Mouse (Mus musculus): ENCODE measurements around the gene Olfr728. TPM values are rescaled to one million over a fixed set of nuclear protein-coding genes. Genes with fewer than 3 reads are reported as not detected.

Gene Olfr728
- polyA plus RNA-seq (2011; ENCODE audit: insufficient read length, low read depth, missing spikeins): not detected in 2 replicates

DNA sequence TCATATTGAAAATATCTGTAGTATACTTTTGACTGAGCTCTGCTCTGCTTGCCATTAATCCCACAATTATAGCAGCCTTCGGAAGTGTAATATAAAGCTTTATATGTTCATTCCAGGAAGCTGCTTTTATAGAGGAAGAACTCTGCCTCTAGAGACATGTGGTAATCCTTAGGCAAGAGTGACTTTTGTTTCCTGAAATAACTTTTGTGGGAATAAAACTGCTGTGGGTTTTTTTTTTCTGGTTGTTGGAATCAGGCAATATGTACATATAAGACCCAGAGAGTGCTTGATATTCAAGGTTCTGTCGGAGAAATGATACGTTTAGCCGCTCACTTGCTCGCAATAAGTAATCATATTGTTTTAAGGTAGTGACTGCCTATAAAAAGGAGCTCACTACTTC lies at the start of gene Olfr728:
Olfr728 (minus strand) TSS at position 101 of the 400 bp plus-strand sequence.
- Histone ChIP-seq H3K27ac (ENCODE audit: insufficient read depth, low read length) (no peak within 1 kb of the TSS), H3K4me1 (ENCODE audit: control insufficient read depth, insufficient read depth, low read length) (no peaks in the 10 kb centered on the region), H3K4me3 (ENCODE audit: insufficient read depth, low read length) (no peak within 1 kb of the TSS)
- TF ChIP-seq POLR2A (IDR thresholded peaks at IDR 0.05; ENCODE audit: low read depth, low read length): no peak
- no peak for TF ChIP-seq CTCF (IDR thresholded peaks at IDR 0.05; ENCODE audit: borderline replicate concordance, insufficient read depth, low read length)

DNA sequence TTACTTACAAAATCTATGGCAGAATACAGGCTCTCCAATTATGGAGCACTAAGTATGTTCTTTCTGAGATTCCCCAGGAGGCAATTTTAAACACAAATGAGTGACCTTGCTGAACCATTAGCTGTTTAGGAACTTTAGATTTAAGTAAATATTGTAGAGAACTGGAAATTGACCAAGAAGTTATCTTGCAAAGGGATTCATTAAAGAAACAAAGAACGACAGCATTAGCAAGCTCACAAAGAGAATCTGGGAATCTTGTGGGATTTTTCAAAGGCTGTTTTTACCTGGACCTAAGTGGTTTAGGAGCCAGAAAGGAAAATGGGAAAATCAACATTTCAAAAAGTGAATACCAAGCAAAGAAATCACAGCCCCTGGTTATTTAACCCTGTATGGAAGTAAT lies 45.6 kb upstream of the Olfr728 start, which contains the start of gene Olfr730:
Olfr730 (minus strand) TSS at position 101 of the 400 bp plus-strand sequence.
- Histone ChIP-seq H3K4me3 (ENCODE audit: insufficient read depth, low read length) (no peak within 1 kb of the TSS), H3K27ac (ENCODE audit: insufficient read depth, low read length) (no peak within 1 kb of the TSS), H3K4me1 (ENCODE audit: control insufficient read depth, insufficient read depth, low read length) (no peaks in the 10 kb centered on the region)
- TF ChIP-seq POLR2A (IDR thresholded peaks at IDR 0.05; ENCODE audit: low read depth, low read length) (no peak), CTCF (IDR thresholded peaks at IDR 0.05; ENCODE audit: borderline replicate concordance, insufficient read depth, low read length) (no peak)

DNA sequence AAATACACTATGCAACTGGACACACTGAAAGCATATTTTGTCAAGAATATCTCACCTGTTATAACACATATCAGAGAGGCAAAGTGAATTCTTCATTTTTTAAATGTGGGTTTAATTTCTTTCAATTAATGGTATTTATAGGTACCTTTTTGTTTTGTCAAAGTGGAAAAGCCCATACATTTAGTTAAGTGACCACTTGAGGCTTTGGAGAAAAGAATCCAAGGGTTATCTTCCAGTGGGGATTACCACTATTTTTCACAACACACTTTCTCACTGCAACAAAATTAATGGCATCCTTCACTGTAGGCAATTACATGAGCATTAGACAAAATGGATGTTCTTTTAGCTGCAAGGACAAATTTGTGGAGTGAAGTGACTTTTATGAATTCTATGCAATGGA lies 10.3 kb upstream of the Olfr728 start, which contains the start of gene Olfr729:
Olfr729 (minus strand) TSS at position 101 of the 400 bp plus-strand sequence.
- Histone ChIP-seq H3K4me1 (ENCODE audit: control insufficient read depth, insufficient read depth, low read length) (no peaks in the 10 kb centered on the region), H3K27ac (ENCODE audit: insufficient read depth, low read length) (no peak within 1 kb of the TSS), H3K4me3 (ENCODE audit: insufficient read depth, low read length) (no peak within 1 kb of the TSS)
- no peak for TF ChIP-seq POLR2A (IDR thresholded peaks at IDR 0.05; ENCODE audit: low read depth, low read length)
- TF ChIP-seq CTCF (IDR thresholded peaks at IDR 0.05; ENCODE audit: borderline replicate concordance, insufficient read depth, low read length): no peak

DNA sequence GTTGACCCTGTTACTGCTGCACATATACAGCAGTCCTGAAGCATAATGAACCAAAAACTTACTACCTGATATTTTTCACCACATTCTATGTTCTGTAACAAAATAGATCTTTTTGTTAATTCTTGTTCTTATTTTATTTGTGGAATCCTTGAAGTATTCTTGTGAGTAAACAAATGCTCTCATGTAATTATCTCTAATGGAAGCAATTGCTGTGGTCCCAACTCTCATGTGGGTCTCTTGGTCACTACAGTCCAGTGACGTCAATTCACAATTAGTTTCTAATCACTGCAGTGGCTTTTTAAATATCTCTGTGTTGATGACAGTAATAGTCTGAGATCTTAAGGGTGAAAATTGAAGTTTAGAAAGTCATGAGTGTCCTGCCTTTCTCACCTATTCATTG lies 19.6 kb downstream of the Olfr728 start, which contains the start of gene Olfr727:
Olfr727 (plus strand) TSS at position 301 of the 400 bp plus-strand sequence.
- H3K4me1 ChIP-seq (ENCODE audit: control insufficient read depth, insufficient read depth, low read length): no peaks in the 10 kb centered on the region
- TF ChIP-seq CTCF (IDR thresholded peaks at IDR 0.05; ENCODE audit: borderline replicate concordance, insufficient read depth, low read length) (no peak), POLR2A (IDR thresholded peaks at IDR 0.05; ENCODE audit: low read depth, low read length) (no peak)
- no peak within 1 kb of the TSS for H3K4me3 ChIP-seq (ENCODE audit: insufficient read depth, low read length)
- H3K27ac ChIP-seq (ENCODE audit: insufficient read depth, low read length): no peak within 1 kb of the TSS

DNA sequence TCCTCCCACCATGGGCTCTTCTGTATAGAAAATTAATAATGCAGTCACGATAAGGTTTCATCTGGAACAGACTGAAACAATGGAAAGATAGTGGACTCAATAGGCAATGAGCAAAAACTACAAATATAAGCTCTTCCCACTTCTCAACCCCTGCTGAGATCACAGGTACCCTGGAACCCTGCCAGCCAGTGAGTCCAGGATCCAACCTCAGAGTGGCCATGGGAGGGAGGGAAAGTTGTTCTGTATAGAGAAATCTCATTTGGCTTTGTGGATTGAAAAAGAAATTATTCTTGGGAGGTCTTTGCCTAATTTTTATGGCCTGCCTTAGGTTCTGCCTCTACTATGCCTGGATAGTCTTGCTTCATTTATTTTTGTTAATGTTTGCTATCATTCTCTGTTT lies 51.6 kb downstream of the Olfr728 start, which contains the start of gene Olfr726:
Olfr726 (minus strand) TSS at position 101 of the 400 bp plus-strand sequence.
- no peak within 1 kb of the TSS for H3K4me3 ChIP-seq (ENCODE audit: insufficient read depth, low read length)
- H3K4me1 ChIP-seq (ENCODE audit: control insufficient read depth, insufficient read depth, low read length): no peaks in the 10 kb centered on the region
- TF ChIP-seq POLR2A (IDR thresholded peaks at IDR 0.05; ENCODE audit: low read depth, low read length): no peak
- no peak for TF ChIP-seq CTCF (IDR thresholded peaks at IDR 0.05; ENCODE audit: borderline replicate concordance, insufficient read depth, low read length)
- H3K27ac ChIP-seq (ENCODE audit: insufficient read depth, low read length): no peak within 1 kb of the TSS

Other genes with a start within 250 kb of the Olfr728 start
- not detected in 2 replicates for gene Olfr722, start 240.7 kb downstream of the Olfr728 start, polyA plus RNA-seq (2011; ENCODE audit: insufficient read length, low read depth, missing spikeins)
- not detected in 2 replicates for gene Olfr723, start 210.9 kb downstream of the Olfr728 start, polyA plus RNA-seq (2011; ENCODE audit: insufficient read length, low read depth, missing spikeins)
- gene Olfr724, start 179.4 kb downstream of the Olfr728 start, polyA plus RNA-seq (2011; ENCODE audit: insufficient read length, low read depth, missing spikeins): not detected in 2 replicates
- gene Olfr725, start 102.3 kb downstream of the Olfr728 start, polyA plus RNA-seq (2011; ENCODE audit: insufficient read length, low read depth, missing spikeins): not detected in 2 replicates
- gene Olfr726, start 51.7 kb downstream of the Olfr728 start, polyA plus RNA-seq (2011; ENCODE audit: insufficient read length, low read depth, missing spikeins): not detected in 2 replicates
- not detected in 2 replicates for gene Olfr727, start 19.5 kb downstream of the Olfr728 start, polyA plus RNA-seq (2011; ENCODE audit: insufficient read length, low read depth, missing spikeins)
- gene Olfr729, start 10.2 kb upstream of the Olfr728 start, polyA plus RNA-seq (2011; ENCODE audit: insufficient read length, low read depth, missing spikeins): 0.16 TPM in 1 of 2 replicates, not detected in the other
- gene Olfr730, start 45.5 kb upstream of the Olfr728 start, polyA plus RNA-seq (2011; ENCODE audit: insufficient read length, low read depth, missing spikeins): not detected in 2 replicates
- not detected in 2 replicates for gene Olfr731, start 99.2 kb upstream of the Olfr728 start, polyA plus RNA-seq (2011; ENCODE audit: insufficient read length, low read depth, missing spikeins)
- gene Olfr732, start 141.5 kb upstream of the Olfr728 start, polyA plus RNA-seq (2011; ENCODE audit: insufficient read length, low read depth, missing spikeins): not detected in 2 replicates
- gene Olfr733, start 158.8 kb upstream of the Olfr728 start, polyA plus RNA-seq (2011; ENCODE audit: insufficient read length, low read depth, missing spikeins): not detected in 2 replicates
- not detected in 2 replicates for gene Olfr734, start 184.1 kb upstream of the Olfr728 start, polyA plus RNA-seq (2011; ENCODE audit: insufficient read length, low read depth, missing spikeins)
- gene Olfr735, start 206.2 kb upstream of the Olfr728 start, polyA plus RNA-seq (2011; ENCODE audit: insufficient read length, low read depth, missing spikeins): not detected in 2 replicates
- gene Tlr11, start 215.2 kb upstream of the Olfr728 start, polyA plus RNA-seq (2011; ENCODE audit: insufficient read length, low read depth, missing spikeins): not detected in 2 replicates
- gene Olfr736, start 238.5 kb upstream of the Olfr728 start, polyA plus RNA-seq (2011; ENCODE audit: insufficient read length, low read depth, missing spikeins): not detected in 2 replicates

All from embryonic fibroblast, embryonic 13.5 days (primary cell).